Mouse (Mus musculus) heart, embryonic 12.5 days (tissue): ENCODE data around the gene Fcgr1. TPM values are rescaled to one million over a fixed set of nuclear protein-coding genes. Genes with fewer than 3 reads are reported as not detected.
A peak's percentile ranks its signal among the peaks of the same experiment; 100 is the strongest.
"Not testable (repeated sequence)": the region's sequence is repeated elsewhere in the genome, so short reads cannot be mapped to it uniquely, and the experiment has no call there.

ENCODE experiments used
- ATAC-seq: fragments of 200-750 bp; cut with Nextera tagmentation; 2 replicates; pipeline ENCODE4 v1.8.0; 2017; ENCODE audit warnings: moderate TSS enrichment, moderate library complexity; ENCODE audit not compliant: insufficient number of reproducible peaks, low FRiP score
- H3K27ac ChIP-seq: fragments of 300-500 bp; sonication (generic); 2 replicates; pipeline ENCODE4 v1.5.1; 2016; ENCODE audit warnings: mild to moderate bottlenecking, moderate library complexity; ENCODE audit not compliant: poor library complexity, severe bottlenecking
- H3K27me3 ChIP-seq: fragments of 300-500 bp; sonication (generic); replicated peaks from 2 replicates; pipeline ENCODE4 v1.6.1; 2016; ENCODE audit warnings: mild to moderate bottlenecking, moderate library complexity
- H3K36me3 ChIP-seq: fragments of 300-500 bp; sonication (generic); 2 replicates; pipeline ENCODE4 v1.6.1; 2016; ENCODE audit warnings: mild to moderate bottlenecking, moderate library complexity
- H3K4me1 ChIP-seq: fragments of 300-500 bp; sonication (generic); replicated peaks from 2 replicates; pipeline ENCODE4 v1.6.1; 2016; ENCODE audit warnings: mild to moderate bottlenecking
- H3K4me2 ChIP-seq: fragments of 300-500 bp; sonication (generic); 2 replicates; pipeline ENCODE4 v1.6.1; 2016; ENCODE audit warnings: mild to moderate bottlenecking, moderate library complexity
- H3K4me3 ChIP-seq: fragments of 300-500 bp; sonication (generic); 2 replicates; pipeline ENCODE4 v1.5.1; 2016; ENCODE audit warnings: mild to moderate bottlenecking
- H3K9ac ChIP-seq: fragments of 300-500 bp; sonication (generic); 2 replicates; pipeline ENCODE4 v1.6.1; 2016; ENCODE audit warnings: mild to moderate bottlenecking, moderate library complexity
- H3K9me3 ChIP-seq: fragments of 300-500 bp; sonication (generic); replicated peaks from 2 replicates; pipeline ENCODE4 v1.6.1; 2016; ENCODE audit warnings: mild to moderate bottlenecking, moderate library complexity
- WGBS: fragments of 180-500 bp; shearing (Covaris S2); methylation state at CpG from one replicate; pipeline ENCODE4 v1.1.7; 2016; 5-methylcytosine and 5-hydroxymethylcytosine counted together
- polyA plus RNA-seq: library from polyadenylated mRNA; unstranded; fragments of >200 nt; fragmentation: Nextera tagmentation; extraction: Ambion mirVana; gene quantifications from 2 replicates; pipeline ENCODE4 v1.2.1, GENCODE M21; 2016

Gene Fcgr1
- 0.71 and 0.82 TPM in 2 replicates for polyA plus RNA-seq

- H3K27me3 ChIP-seq = 0 out of 2 replicates have a peak, but pooled peaks cover 7% of the 10 kb centered on the region
- no peak for ATAC-seq
- no peaks in the 10 kb centered on the region for H3K4me1 ChIP-seq
- no peak within 1 kb of the TSS for H3K27ac ChIP-seq
- peaks cover 6% of the 10 kb centered on the region; the same call in 1 of the 2 replicates for H3K9me3 ChIP-seq
- H3K36me3 ChIP-seq = no peaks in the 10 kb centered on the region
- H3K4me3 ChIP-seq = no peak within 1 kb of the TSS
- no peak within 1 kb of the TSS for H3K9ac ChIP-seq
- WGBS = 67% methylated on average over 4 of the region's 4 CpGs
- no peak within 1 kb of the TSS for H3K4me2 ChIP-seq
These were observed at the start of gene Fcgr1 for GRCm38 (mm10) chr3:96293787-96294186. TSS of gene Fcgr1 (minus strand) at chr3:96293969.

GRCm38 (mm10) chr3:96342652-96343051, 48.9 kb upstream of the Fcgr1 start:
- H3K27ac ChIP-seq, H3K9me3 ChIP-seq, H3K36me3 ChIP-seq, H3K4me1 ChIP-seq, ATAC-seq, H3K4me3 ChIP-seq, H3K9ac ChIP-seq: not testable (repeated sequence)
- H3K4me2 ChIP-seq = 0 out of 2 replicates have a peak overlapping the region, but pooled peaks have one; percentile 7
- peaks cover 46% of the 10 kb centered on the region for H3K27me3 ChIP-seq
- 47% methylated on average over 13 of the region's 13 CpGs for WGBS

- 52% methylated on average over 3 of the region's 3 CpGs for WGBS
- H3K4me1 ChIP-seq, H3K36me3 ChIP-seq, H3K4me2 ChIP-seq, H3K9ac ChIP-seq, ATAC-seq, H3K4me3 ChIP-seq, H3K27ac ChIP-seq, H3K9me3 ChIP-seq: not testable (repeated sequence)
- peaks cover 51% of the 10 kb centered on the region for H3K27me3 ChIP-seq
These were observed 48.3 kb upstream of the Fcgr1 start for GRCm38 (mm10) chr3:96342100-96342499.

- Histone ChIP-seq H3K9me3 (no peaks in the 10 kb centered on the region), H3K27me3 (peaks cover 63% of the 10 kb centered on the region), H3K4me2 (peak overlapping the region; percentile 55), H3K27ac (no peak overlapping the region), H3K36me3 (no peaks in the 10 kb centered on the region), H3K4me3 (peak overlapping the region; percentile 26), H3K9ac (no peak overlapping the region), H3K4me1 (0 out of 2 replicates have a peak, but pooled peaks cover 3% of the 10 kb centered on the region)
- no peak for ATAC-seq
- WGBS = 4% methylated on average over 24 of the region's 24 CpGs
These were observed 47.0 kb upstream of the Fcgr1 start for GRCm38 (mm10) chr3:96340611-96341312.

- Histone ChIP-seq H3K27me3 (peaks cover 59% of the 10 kb centered on the region), H3K4me2 (no peak overlapping the region), H3K27ac (no peak overlapping the region), H3K9ac (no peak overlapping the region), H3K4me1 (peaks cover 5% of the 10 kb centered on the region; the same call in 1 of the 2 replicates), H3K36me3 (no peaks in the 10 kb centered on the region), H3K9me3 (no peaks in the 10 kb centered on the region), H3K4me3 (no peak overlapping the region)
- no peak for ATAC-seq
- WGBS = 43% methylated on average over 16 of the region's 16 CpGs
These were observed 45.2 kb upstream of the Fcgr1 start for GRCm38 (mm10) chr3:96338849-96339480.

- Histone ChIP-seq H3K9me3 (no peaks in the 10 kb centered on the region), H3K27ac (no peak overlapping the region), H3K36me3 (no peaks in the 10 kb centered on the region), H3K4me1 (peaks cover 14% of the 10 kb centered on the region), H3K4me3 (no peak overlapping the region), H3K4me2 (no peak overlapping the region), H3K9ac (no peak overlapping the region), H3K27me3 (peaks cover 59% of the 10 kb centered on the region)
- 84% methylated on average over 8 of the region's 8 CpGs for WGBS
- ATAC-seq = no peak
These were observed 44.3 kb upstream of the Fcgr1 start for GRCm38 (mm10) chr3:96338043-96338442.

GRCm38 (mm10) chr3:96337269-96337668, 43.5 kb upstream of the Fcgr1 start:
- peaks cover 22% of the 10 kb centered on the region for H3K4me1 ChIP-seq
- no peak overlapping the region for H3K27ac ChIP-seq
- H3K4me2 ChIP-seq = no peak overlapping the region
- WGBS = 85% methylated on average over 6 of the region's 6 CpGs
- no peaks in the 10 kb centered on the region for H3K36me3 ChIP-seq
- H3K27me3 ChIP-seq = peaks cover 61% of the 10 kb centered on the region
- ATAC-seq = no peak
- H3K4me3 ChIP-seq = no peak overlapping the region
- no peaks in the 10 kb centered on the region for H3K9me3 ChIP-seq
- H3K9ac ChIP-seq = no peak overlapping the region

- WGBS = 79% methylated on average over 1 of the region's 1 CpGs
- no peak for ATAC-seq
- no peaks in the 10 kb centered on the region for H3K9me3 ChIP-seq
These were observed 42.9 kb upstream of the Fcgr1 start for GRCm38 (mm10) chr3:96336636-96337035.

GRCm38 (mm10) chr3:96335591-96335990, 41.8 kb upstream of the Fcgr1 start:
- H3K4me2 ChIP-seq = no peak overlapping the region
- ATAC-seq = no peak
- 28% methylated on average over 7 of the region's 7 CpGs for WGBS

More at GRCm38 (mm10) chr3:96336636-96337035, 42.9 kb upstream of the Fcgr1 start:
- H3K27me3 ChIP-seq = peaks cover 67% of the 10 kb centered on the region
- no peak overlapping the region for H3K4me2 ChIP-seq
- H3K4me3 ChIP-seq = no peak overlapping the region
- H3K27ac ChIP-seq = no peak overlapping the region
- no peak overlapping the region for H3K9ac ChIP-seq
- no peaks in the 10 kb centered on the region for H3K36me3 ChIP-seq
- H3K4me1 ChIP-seq = peaks cover 23% of the 10 kb centered on the region

GRCm38 (mm10) chr3:96335163-96335550, 41.4 kb upstream of the Fcgr1 start:
- no peak for ATAC-seq
- 56% methylated on average over 6 of the region's 6 CpGs for WGBS
- no peaks in the 10 kb centered on the region for H3K9me3 ChIP-seq
- no peak overlapping the region for H3K4me3 ChIP-seq
- H3K36me3 ChIP-seq = no peaks in the 10 kb centered on the region
- H3K27ac ChIP-seq = no peak overlapping the region
- H3K4me2 ChIP-seq = no peak overlapping the region
- H3K4me1 ChIP-seq = peaks cover 20% of the 10 kb centered on the region
- peaks cover 77% of the 10 kb centered on the region for H3K27me3 ChIP-seq
- H3K9ac ChIP-seq = no peak overlapping the region

More at GRCm38 (mm10) chr3:96335591-96335990, 41.8 kb upstream of the Fcgr1 start:
- Histone ChIP-seq H3K36me3 (no peaks in the 10 kb centered on the region), H3K9me3 (no peaks in the 10 kb centered on the region), H3K27me3 (peaks cover 72% of the 10 kb centered on the region), H3K9ac (no peak overlapping the region), H3K4me1 (peaks cover 20% of the 10 kb centered on the region), H3K4me3 (no peak overlapping the region), H3K27ac (no peak overlapping the region)
